Mouse (Mus musculus) CH12.LX (cell line): ENCODE results near the gene Gins1. TPM values are rescaled to one million over a fixed set of nuclear protein-coding genes. Genes with fewer than 3 reads are reported as not detected.

Experiments used
- DNase-seq: peaks from one replicate; pipeline ENCODE4 v3.0.0-alpha.2; 2013; ENCODE audit errors: extremely low read depth
- H3K27ac ChIP-seq: 2 replicates; pipeline ENCODE4 v1.5.1; 2012; ENCODE audit warnings: low read depth, mild to moderate bottlenecking, control low read depth, moderate library complexity; ENCODE audit not compliant: insufficient read depth
- H3K27me3 ChIP-seq: replicated peaks from 2 replicates; pipeline ENCODE3; 2012; ENCODE audit warnings: inconsistent platforms
- H3K36me3 ChIP-seq, 2 experiments: replicated peaks in 1 of 2; 2 replicates each; pipeline versions ENCODE3 to v1.6.1; 2012; ENCODE audit warnings: inconsistent platforms in 1 of 2, low read length in 1 of 2, mild to moderate bottlenecking in 1 of 2, mixed read lengths in 1 of 2, moderate library complexity in 1 of 2; ENCODE audit not compliant: control insufficient read depth in 1 of 2, insufficient read depth in 1 of 2
- H3K4me1 ChIP-seq, 2 experiments: 2 replicates each; pipeline ENCODE4 v1.6.1; 2012; ENCODE audit warnings: inconsistent platforms in 1 of 2, moderate library complexity in 1 of 2; ENCODE audit not compliant: insufficient read depth in 2 of 2, control insufficient read depth in 1 of 2
- H3K4me2 ChIP-seq: 2 replicates; pipeline ENCODE4 v1.6.1; 2012; ENCODE audit warnings: low read depth, mild to moderate bottlenecking, control low read depth; ENCODE audit not compliant: poor library complexity, insufficient read depth, severe bottlenecking
- H3K4me3 ChIP-seq, 3 experiments: fragments of 150-350 bp in 1 of 3; sonication (generic) in 1 of 3; replicated peaks in 1 of 3; 2 replicates each; pipeline versions ENCODE3 to v1.5.1; 2011 to 2012; ENCODE audit warnings: low read depth in 2 of 3, low read length in 2 of 3, mild to moderate bottlenecking in 2 of 3, moderate library complexity in 2 of 3, control low read depth in 1 of 3, improper control_type of control experiment in 1 of 3, inconsistent platforms in 1 of 3, mixed read lengths in 1 of 3; ENCODE audit not compliant: poor library complexity in 1 of 3
- H3K79me2 ChIP-seq: replicated peaks from 2 replicates; pipeline ENCODE4 v1.6.1; 2012; ENCODE audit warnings: mild to moderate bottlenecking, moderate library complexity; ENCODE audit not compliant: control insufficient read depth, poor library complexity, insufficient read depth, severe bottlenecking; ENCODE audit errors: extremely low read depth
- H3K9ac ChIP-seq: 2 replicates; pipeline ENCODE4 v1.6.1; 2012; ENCODE audit warnings: low read depth, mild to moderate bottlenecking, control low read depth, moderate library complexity; ENCODE audit not compliant: insufficient read depth
- H3K9me3 ChIP-seq: replicated peaks from 2 replicates; pipeline ENCODE3; 2012; ENCODE audit warnings: low read length, inconsistent platforms, mixed read lengths
- BHLHE40 ChIP-seq: IDR thresholded peaks from 2 replicates; pipeline ENCODE4 v1.6.1; 2011; ENCODE audit warnings: mild to moderate bottlenecking, low read depth, low read length, improper control_type of control experiment
- CHD1 ChIP-seq: IDR thresholded peaks from 2 replicates; pipeline ENCODE4 v1.6.1; 2012; ENCODE audit warnings: low read depth, low read length, improper control_type of control experiment, inconsistent platforms
- ETS1 ChIP-seq: conservative IDR thresholded peaks from 2 replicates; pipeline ENCODE4 v1.6.1; 2012; ENCODE audit warnings: low read depth, mild to moderate bottlenecking, inconsistent platforms, low read length, improper control_type of control experiment, moderate library complexity
- JUN ChIP-seq: IDR thresholded peaks from 2 replicates; pipeline ENCODE4 v1.6.1; 2011; ENCODE audit warnings: low read depth, mild to moderate bottlenecking, low read length, improper control_type of control experiment, moderate library complexity; ENCODE audit not compliant: insufficient read depth
- JUND ChIP-seq: conservative IDR thresholded peaks from 2 replicates; pipeline ENCODE4 v1.6.1; 2011; ENCODE audit warnings: low read depth, low read length, improper control_type of control experiment
- KAT2A ChIP-seq: IDR thresholded peaks from 2 replicates; pipeline ENCODE4 v1.6.1; 2012; ENCODE audit warnings: low read length, improper control_type of control experiment, inconsistent platforms; ENCODE audit not compliant: insufficient replicate concordance
- MAFK ChIP-seq: IDR thresholded peaks from 2 replicates; pipeline ENCODE4 v1.6.1; 2011; ENCODE audit warnings: low read length, improper control_type of control experiment; ENCODE audit not compliant: insufficient replicate concordance
- MAZ ChIP-seq: IDR thresholded peaks from 2 replicates; pipeline ENCODE4 v1.6.1; 2012; ENCODE audit warnings: low read depth, mild to moderate bottlenecking, inconsistent platforms, low read length, improper control_type of control experiment, moderate library complexity
- MYC ChIP-seq: IDR thresholded peaks from 2 replicates; pipeline ENCODE4 v1.6.1; 2011; ENCODE audit warnings: low read depth, mild to moderate bottlenecking, improper control_type of control experiment, low read length
- NRF1 ChIP-seq: IDR thresholded peaks from 2 replicates; pipeline ENCODE4 v1.6.1; 2014; ENCODE audit warnings: low read depth, mild to moderate bottlenecking, inconsistent platforms, low read length, improper control_type of control experiment, moderate library complexity
- PAX5 ChIP-seq: IDR thresholded peaks from 2 replicates; pipeline ENCODE4 v1.6.1; 2012; ENCODE audit warnings: low read length, inconsistent platforms, mixed read lengths
- POLR2AphosphoS2 ChIP-seq: IDR thresholded peaks from 2 replicates; pipeline ENCODE4 v1.6.1; 2011; ENCODE audit warnings: low read depth, low read length, improper control_type of control experiment
- SIN3A ChIP-seq: IDR thresholded peaks from 2 replicates; pipeline ENCODE4 v1.6.1; 2012; ENCODE audit warnings: low read length, improper control_type of control experiment, inconsistent platforms
- SMC3 ChIP-seq: IDR thresholded peaks from 2 replicates; pipeline ENCODE4 v1.6.1; 2011; ENCODE audit warnings: low read depth, low read length, improper control_type of control experiment
- UBTF ChIP-seq: IDR thresholded peaks from 2 replicates; pipeline ENCODE4 v1.6.1; 2012; ENCODE audit warnings: low read depth, mild to moderate bottlenecking, inconsistent platforms, low read length, improper control_type of control experiment, moderate library complexity
- ZMIZ1 ChIP-seq: IDR thresholded peaks from 2 replicates; pipeline ENCODE4 v1.6.1; 2012; ENCODE audit warnings: low read depth, mild to moderate bottlenecking, inconsistent platforms, low read length, improper control_type of control experiment
- dilution Hi-C: fragments of 300-500 bp; cut with MboI; formaldehyde crosslinking; loops from 2 replicates; pipeline ENCODE4 v1.14.3; 2020; ENCODE audit warnings: low sequenced_read_pairs; ENCODE audit not compliant: extremely low pct_unique_long_range_greater_than_20kb, extremely low pct_ligation_motif_present
- in situ Hi-C: fragments of 300-500 bp; cut with MboI; formaldehyde crosslinking; loops from 3 replicates; pipeline ENCODE4 v1.14.3; 2019; ENCODE audit warnings: low sequenced_read_pairs, low pct_ligation_motif_present, low pct_unique_long_range_greater_than_20kb, mixed read lengths
- polyA plus RNA-seq: library from polyadenylated mRNA; unstranded; fragments of >175 nt; gene quantifications from 2 replicates; pipeline ENCODE4 v1.2.1, GENCODE M21; 2012; ENCODE audit warnings: low read depth; ENCODE audit not compliant: insufficient read length
- total RNA-seq, 2 experiments: library from RNA; depleted of rRNA; stranded (reverse); fragments of 300-350 nt in 1 of 2; fragments of >200 nt in 1 of 2; gene quantifications; 2 replicates each; pipeline ENCODE4 v1.2.3; 2012 to 2014

Gene Gins1
- total and polyA plus RNA-seq, 3 experiments: 41.4 to 76.7 (median 65.9) TPM

DNA sequence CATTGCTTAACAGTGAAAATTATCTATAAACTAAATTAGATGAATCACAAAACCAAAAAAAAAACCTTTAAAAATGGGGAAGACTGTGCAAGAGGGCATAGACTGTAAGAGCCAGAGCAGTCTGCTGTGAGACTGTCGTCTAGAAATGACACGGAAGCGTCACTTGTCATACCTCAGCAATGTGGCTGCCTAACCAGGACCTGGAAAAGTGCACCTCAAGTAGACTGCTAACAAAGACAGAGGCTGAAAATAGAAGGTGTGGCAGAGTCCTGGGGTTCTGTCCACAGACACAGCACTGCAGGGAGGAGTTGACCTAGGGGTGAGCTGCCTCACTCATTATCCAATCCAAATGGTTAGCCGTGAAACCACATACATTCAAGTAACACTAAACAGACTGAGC, 17.0 kb downstream of the Gins1 start:
- H3K36me3 ChIP-seq: peaks cover 3 to 48% of the 10 kb centered on the region in 2 experiments
- in situ Hi-C loops: no loop called here
- peak overlapping the region; percentile 40; the same call in 1 of the 2 replicates for H3K27ac ChIP-seq

DNA sequence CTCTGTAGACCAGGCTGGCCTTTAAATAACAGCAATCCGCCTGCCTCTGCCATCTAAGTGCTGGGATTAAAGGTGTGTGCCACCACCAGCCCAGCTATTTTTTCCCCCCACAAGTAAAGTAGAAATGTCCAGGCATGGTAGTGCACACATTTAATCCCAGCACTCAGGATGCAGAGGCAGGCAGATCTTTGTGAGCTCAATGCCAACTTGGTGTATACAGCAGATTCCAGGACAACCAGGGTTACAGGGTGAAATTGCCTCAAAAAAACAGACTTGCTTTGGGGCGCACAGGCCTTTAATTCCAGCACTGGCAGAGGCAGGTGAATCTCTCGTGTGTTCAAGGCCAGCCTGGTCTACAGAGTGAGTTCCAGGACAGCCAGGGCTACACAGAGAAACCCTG, 17.8 kb downstream of the Gins1 start:
- H3K36me3 ChIP-seq: peaks cover 3 to 49% of the 10 kb centered on the region in 2 experiments
- TF ChIP-seq PAX5 (no peak), MYC (no peak), UBTF (no peak), NRF1 (no peak), MAFK (no peak), KAT2A (no peak), ZMIZ1 (no peak), JUN (no peak), MAZ (no peak), CHD1 (no peak), SIN3A (no peak), ETS1 (no peak), JUND (no peak), BHLHE40 (no peak)

More for the DNA sequence above, 17.0 kb downstream of the Gins1 start:
- no peak overlapping the region for H3K4me3 ChIP-seq
- dilution Hi-C loops: no loop called here
- no peaks in the 10 kb centered on the region for H3K27me3 ChIP-seq
- no peaks in the 10 kb centered on the region for H3K9me3 ChIP-seq
- H3K4me2 ChIP-seq: 0 out of 2 replicates have a peak overlapping the region, but pooled peaks have one; percentile 2
- TF ChIP-seq ETS1 (no peak), POLR2AphosphoS2 (no peak), SMC3 (no peak)
- DNase-seq: peak; percentile 44
- H3K9ac ChIP-seq: peak overlapping the region; percentile 13; the same call in 1 of the 2 replicates
- H3K4me1 ChIP-seq: peaks cover 8 to 34% of the 10 kb centered on the region in 2 experiments
- H3K79me2 ChIP-seq: peaks cover 4% of the 10 kb centered on the region; the same call in 1 of the 2 replicates

More for the DNA sequence above, 17.8 kb downstream of the Gins1 start:
- Histone ChIP-seq H3K9ac (no peak overlapping the region), H3K79me2 (peaks cover 4% of the 10 kb centered on the region; the same call in 1 of the 2 replicates), H3K4me3 (no peak overlapping the region), H3K4me2 (no peak overlapping the region), H3K27me3 (no peaks in the 10 kb centered on the region), H3K4me1 (peaks cover 8 to 34% of the 10 kb centered on the region in 2 experiments), H3K9me3 (no peaks in the 10 kb centered on the region), H3K27ac (no peak overlapping the region)
- dilution Hi-C loops (no loop called here), in situ Hi-C loops (no loop called here)
- DNase-seq: no peak
